Mouse (Mus musculus) cortical plate, adult 2 months (tissue): Measurements from ENCODE around the gene Wrap53.

Experiments used
- CTCF ChIP-seq: fragments of 200-500 bp; IDR thresholded peaks from 2 replicates; pipeline ENCODE4 v1.5.1; 2011; ENCODE audit warnings: mild to moderate bottlenecking, control low read depth, low read length; ENCODE audit not compliant: insufficient read depth; ENCODE audit errors: extremely low read depth
- POLR2A ChIP-seq: fragments of 200-500 bp; IDR thresholded peaks from 2 replicates; pipeline ENCODE4 v1.6.1; 2011; ENCODE audit warnings: mild to moderate bottlenecking, low read length, control low read depth; ENCODE audit not compliant: insufficient read depth; ENCODE audit errors: extremely low read depth

DNA sequence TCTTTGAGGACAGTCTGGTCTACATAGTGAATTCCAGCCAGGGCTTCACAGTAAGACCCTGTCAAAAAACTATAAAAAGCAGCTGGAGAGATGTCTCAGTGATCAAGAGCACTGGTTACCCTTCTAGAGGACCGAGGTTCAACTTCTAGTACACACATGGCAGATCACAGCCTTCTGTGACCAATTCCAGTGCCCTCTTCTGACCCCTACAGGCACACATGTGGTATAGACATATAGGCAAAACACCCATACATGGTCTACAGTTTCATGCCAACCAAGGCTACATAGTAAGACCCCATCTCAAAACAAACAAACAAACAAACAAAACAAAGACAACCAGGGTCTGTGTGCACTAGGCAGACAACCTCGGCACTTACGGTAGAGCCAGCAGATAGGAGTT is 4.8 kb downstream of the Wrap53 start:
- TF ChIP-seq CTCF (peak; percentile 37), POLR2A (no peak)
